Mouse (Mus musculus) bone marrow macrophage, adult 2 months (primary cell): ENCODE results near the gene BC024063.

Experiments used
- CTCF ChIP-seq: IDR thresholded peaks from 2 replicates; pipeline ENCODE4 v1.5.1; 2012; ENCODE audit warnings: low read depth, mild to moderate bottlenecking, low read length, moderate library complexity
- POLR2A ChIP-seq: IDR thresholded peaks from 2 replicates; pipeline ENCODE4 v1.6.1; 2012; ENCODE audit warnings: mild to moderate bottlenecking, low read depth, low read length, borderline replicate concordance

DNA sequence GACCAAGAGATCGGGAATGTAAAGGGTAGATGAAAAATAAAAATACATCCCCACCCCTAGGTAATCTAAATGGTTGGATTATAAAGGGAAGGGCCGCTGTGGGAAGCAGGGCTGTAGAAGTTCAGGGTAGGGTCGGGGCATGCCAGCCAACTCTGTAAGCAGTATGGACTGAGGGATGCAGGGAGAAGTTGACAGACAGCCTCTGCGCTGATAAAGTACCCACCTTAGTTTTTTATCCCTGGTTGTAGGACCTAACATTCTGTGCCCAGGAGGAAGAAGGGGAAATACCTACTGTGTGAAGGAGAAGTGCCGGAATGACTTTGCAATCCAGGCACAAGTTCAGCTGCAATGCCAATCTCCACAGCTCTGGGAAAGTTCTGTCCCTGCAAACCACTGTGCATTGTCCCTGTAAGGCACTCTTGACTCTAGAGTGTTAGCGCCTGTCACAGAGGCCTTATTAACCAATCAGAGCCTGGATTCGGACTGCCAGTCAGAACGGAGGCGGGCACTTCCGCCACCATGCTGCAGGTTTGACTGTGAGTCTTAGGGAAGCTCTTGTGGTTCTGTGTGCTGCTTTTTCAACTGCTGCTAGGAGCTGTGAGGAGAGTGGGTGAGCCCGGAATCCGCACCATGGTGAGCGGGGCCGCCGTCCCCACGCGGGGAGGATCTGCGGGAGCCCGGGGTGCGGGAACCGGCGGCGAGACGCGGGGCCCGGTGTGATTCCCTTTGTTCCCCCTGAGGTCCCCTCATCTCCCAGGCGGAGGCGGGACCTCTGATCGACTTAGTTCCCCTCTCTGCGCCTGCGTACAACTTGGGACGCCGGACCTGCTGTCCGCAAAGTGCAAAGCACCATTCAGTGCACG, 35.3 kb upstream of the BC024063 start, which contains the start of gene Zfp873:
- TF ChIP-seq CTCF (no peak), POLR2A (no peak)
